Mouse (Mus musculus) ovary, postnatal 10 days (tissue): ENCODE results near the gene Olfr1263.

Source experiments
- DNase-seq: peaks from one replicate; pipeline ENCODE4 v3.0.0; 2022; ENCODE audit warnings: low spot score

Olfr1263 gene

DNA sequence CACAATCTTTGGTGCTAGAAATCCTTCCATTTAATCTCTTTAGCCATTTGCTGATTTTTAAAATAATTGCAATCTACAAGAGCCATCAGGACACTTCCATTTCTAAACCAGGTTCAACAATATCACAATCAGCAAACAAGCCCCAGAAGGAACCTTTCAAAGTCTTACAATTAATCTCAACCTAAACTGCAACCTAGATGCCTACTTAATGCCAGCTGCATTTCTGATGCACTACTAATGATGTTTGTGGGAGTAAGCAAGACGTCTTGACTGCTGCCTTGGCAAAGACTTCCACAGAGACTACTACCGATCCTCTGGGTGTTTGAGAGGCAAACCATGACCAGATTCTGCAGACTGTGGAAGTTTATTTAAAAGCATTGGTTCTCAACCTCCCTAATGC lies at the start of gene Olfr1263:
Gene Olfr1263, plus strand, starts transcription at position 301 of the 400 bp plus-strand sequence.
- DNase-seq, result no peak

- no peak for DNase-seq
These were observed 37.7 kb upstream of the Olfr1263 start, which contains the start of gene Olfr1260 for GRCm38 (mm10) chr2:89974184-89974583. Olfr1260 (plus strand) TSS chr2:89974340.

- no peak for DNase-seq
These were observed 34.2 kb upstream of the Olfr1263 start for GRCm38 (mm10) chr2:89977709-89978108.

GRCm38 (mm10) chr2:89990921-89991320 lies 21.0 kb upstream of the Olfr1263 start, which contains the start of gene Olfr1261:
Olfr1261 (plus strand) TSS chr2:89991221.
- no peak for DNase-seq

DNA sequence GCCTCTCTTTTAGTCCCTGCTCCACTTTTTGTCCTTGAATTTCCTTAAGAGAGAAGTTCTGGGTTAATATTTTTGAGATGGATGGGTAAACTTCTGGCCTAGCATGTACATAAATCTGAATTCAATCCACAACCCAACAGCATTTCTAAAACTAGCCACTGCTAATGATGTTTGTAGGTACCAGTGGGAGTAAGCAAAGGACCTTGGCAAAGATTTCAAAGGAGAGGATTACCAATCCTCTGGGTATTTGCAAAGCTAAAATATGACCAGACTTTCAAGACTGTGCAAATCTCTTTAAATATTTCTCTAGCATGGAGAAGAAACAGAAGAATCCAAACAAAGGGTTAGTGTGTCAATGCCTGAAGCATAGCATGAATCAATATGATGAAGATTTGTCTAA lies 12.1 kb upstream of the Olfr1263 start, which contains the start of gene Olfr1262:
Gene Olfr1262, plus strand, starts transcription at position 301 of the 400 bp plus-strand sequence.
- no peak for DNase-seq

- DNase-seq, result no peak
These were observed 13.5 kb downstream of the Olfr1263 start, which contains the start of gene Olfr1264 for GRCm38 (mm10) chr2:90025477-90025876. Olfr1264 (minus strand) TSS chr2:90025577.

DNA sequence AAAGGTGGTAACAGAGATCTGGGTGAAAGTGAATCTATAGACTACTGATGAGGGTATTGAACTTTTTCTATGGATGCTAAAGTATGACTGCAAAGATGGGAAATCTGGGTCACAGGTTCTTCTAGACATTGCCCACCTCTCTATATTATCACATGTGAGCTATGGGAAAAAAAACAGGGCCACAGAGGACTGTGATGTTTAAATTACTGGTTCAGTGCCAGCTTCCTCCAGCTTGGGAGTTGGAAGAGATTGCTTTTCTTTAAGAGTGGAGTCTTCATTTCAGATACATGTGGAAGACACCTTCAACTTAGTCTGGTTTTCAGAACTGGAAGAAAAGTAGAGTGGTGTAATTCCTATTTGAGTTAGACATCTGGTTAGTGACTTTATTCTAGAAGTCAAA lies 23.1 kb downstream of the Olfr1263 start, which contains the start of gene Olfr1265:
Gene Olfr1265, plus strand, starts transcription at position 301 of the 400 bp plus-strand sequence.
- no peak for DNase-seq

- no peak for DNase-seq
These were observed 51.6 kb downstream of the Olfr1263 start, which contains the start of gene Olfr140 for GRCm38 (mm10) chr2:90063494-90063893. Olfr140 (minus strand) TSS chr2:90063594.
